Mouse (Mus musculus): Measurements from ENCODE around the gene Triobp.

The Triobp gene

DNA sequence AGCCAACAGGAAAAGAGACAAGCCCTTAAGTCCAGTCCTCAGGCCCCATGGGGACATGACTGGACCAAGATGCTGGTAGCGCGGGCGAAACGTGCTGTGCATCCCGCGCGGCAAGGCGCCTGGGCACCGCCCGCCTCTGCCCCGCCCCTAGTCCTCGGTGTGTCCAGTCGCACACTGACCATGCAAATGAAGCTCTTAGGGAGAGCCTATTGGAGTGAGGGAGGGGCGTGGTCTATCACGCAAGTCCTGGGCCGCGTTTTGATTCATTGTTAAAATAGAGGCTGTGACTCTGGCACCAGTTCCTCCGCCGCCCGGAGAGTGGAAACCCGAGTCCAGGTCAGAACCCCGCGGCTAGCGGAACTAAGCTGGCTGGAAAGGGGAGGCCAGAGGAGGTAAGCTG is at the start of gene Triobp:
Gene Triobp, plus strand, starts transcription at position 68 of the 400 bp plus-strand sequence.
- DNase-seq (ENCODE audit: inconsistent ontology term): peak; percentile 95

DNA sequence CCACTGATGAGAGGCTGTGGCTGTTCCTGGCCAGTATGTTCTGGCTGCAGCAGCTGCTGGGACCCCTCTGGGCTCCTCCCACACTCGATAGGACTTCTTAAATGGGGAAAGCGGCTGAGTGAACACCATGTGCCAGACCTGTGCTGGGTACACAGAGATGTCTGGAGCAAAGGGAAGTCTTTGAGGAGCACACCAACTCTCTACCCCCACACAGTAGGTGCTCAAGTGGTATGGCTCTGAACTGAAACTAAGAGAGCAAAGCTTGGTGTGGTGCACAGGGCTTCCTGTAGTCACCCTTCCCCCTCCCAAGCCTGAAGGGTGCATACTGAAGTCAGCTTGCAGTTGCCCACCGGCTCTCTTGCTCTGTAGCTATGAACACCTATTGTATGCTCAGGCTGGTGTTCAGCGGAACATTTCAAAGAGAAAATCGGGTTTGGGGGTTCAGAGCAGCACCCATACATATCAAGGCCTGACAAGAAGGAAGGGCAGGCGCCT is 49.0 kb upstream of the Triobp start:
- no peak for DNase-seq (ENCODE audit: inconsistent ontology term)

DNA sequence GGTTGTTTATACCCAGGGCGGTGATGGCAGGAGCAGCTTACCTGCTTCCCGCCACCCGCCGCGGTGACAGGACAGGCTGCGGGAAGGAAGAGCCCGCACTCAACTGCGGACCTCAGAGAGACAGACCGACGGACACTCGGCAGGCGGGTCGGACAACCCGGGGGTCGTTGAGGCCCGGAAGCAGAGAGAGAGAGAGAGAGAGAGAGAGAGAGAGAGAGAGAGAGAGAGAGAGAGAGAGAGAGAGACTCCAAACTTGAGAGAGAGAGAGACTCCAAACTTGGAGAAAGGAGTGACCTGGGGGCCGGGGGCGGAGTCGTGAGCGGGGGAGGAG is 48.1 kb upstream of the Triobp start, which contains the start of gene Gm49510:
Gene Gm49510, plus strand, starts transcription at position 259 of the 331 bp plus-strand sequence.
- no peak for DNase-seq (ENCODE audit: inconsistent ontology term)

DNA sequence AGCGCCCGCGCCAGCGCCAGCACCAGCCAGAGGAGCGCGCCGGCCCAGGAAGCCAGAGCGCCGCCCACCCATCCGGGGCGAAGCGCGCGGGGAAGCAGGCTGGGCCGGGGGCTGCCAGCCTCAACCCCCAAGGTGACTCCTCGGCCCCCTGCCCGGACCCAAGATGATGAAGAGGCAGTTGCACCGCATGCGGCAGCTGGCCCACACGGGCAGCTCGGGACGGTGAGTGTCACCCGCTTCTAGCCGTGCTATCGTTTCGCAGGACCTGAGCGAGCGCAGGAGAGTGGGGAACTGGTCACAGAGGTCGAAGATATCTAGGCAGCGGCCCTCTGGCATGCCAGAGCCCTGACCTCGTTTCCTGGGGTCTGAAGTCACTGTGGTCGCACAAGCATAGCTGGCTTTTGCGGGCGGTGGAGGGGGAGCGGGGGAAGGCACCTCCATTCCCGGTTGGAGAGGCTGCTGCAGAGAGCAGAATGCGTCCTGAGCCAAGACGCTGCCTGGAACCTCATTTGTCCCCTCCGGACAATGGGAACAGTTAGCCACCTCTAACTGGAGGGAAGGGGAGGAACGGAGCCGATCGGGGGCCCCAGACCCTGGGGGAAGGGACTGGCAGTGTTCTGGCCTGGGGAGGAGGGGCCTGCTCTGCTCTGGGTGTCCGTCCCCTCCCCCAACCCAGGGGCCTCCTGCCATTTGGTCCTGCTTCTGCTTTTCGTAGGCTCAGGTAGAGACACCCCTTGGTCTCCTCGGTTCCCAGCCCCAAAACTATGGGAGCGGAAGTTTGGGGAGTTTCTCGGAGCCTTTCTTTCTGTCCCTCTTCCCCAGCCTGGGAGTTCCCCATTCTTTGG is 47.6 kb upstream of the Triobp start, which contains the start of gene Sh3bp1:
Gene Sh3bp1, plus strand, starts transcription at position 29 of the 845 bp plus-strand sequence.
- peak; percentile 85 for DNase-seq (ENCODE audit: inconsistent ontology term)

DNA sequence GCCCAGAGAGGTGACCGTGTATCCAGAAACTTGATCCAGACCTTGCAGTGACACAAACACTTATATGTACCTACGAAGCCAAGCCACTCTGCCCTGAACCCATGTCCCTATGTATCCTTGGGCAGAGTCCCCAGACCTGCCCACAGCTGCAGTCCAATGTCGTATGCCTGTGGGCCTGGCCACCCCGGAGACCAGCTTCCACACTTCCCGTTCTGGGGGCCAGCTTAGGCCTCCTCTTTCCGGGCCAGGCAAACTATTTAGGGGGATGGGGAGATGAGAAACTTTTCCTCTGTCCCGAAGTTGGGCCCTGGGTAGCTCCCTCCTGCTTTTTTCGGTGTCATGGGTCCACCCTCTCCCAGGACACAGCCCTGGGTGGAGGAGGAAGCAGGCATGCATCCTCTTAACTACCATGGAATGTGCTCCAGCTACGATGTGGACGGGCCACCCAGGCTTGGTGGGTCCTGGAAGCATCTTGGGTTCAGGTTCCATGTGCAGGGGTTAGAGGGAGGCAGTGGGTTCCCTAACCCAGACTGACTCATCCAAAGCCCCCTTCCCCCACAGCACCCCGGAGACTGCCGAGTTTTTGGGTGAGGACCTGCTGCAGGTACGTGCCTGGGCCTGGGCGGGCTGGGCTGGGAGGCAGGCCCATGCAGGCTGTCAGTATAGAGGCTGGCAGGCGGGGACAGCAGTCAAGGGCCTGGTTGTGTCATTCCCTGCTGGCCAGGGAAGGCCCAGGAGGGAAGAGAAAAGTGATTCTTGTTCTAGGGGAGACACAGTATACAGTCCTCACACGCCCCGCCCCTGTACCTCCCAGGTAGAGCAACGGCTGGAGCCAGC is 46.7 kb upstream of the Triobp start:
- peak; percentile 19 for DNase-seq (ENCODE audit: inconsistent ontology term)

DNA sequence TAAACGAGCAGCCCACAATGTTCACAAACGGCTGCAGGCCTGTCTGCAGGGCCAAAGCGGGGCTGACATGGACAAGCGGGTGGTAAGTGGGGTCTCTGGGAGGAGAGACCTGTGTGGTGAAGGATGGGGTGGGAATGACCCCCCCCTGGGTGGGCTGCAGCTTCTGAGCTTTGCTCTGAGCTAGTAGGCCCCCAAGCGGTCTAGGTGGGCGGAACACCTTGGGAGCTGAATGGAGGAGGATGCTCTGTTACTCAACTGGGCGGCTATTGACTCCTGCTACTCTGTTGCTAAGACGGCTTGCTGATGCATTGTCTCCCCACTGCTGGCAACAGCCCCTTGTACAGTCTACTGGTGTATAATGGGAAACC is 46.1 kb upstream of the Triobp start:
- DNase-seq (ENCODE audit: inconsistent ontology term): no peak

DNA sequence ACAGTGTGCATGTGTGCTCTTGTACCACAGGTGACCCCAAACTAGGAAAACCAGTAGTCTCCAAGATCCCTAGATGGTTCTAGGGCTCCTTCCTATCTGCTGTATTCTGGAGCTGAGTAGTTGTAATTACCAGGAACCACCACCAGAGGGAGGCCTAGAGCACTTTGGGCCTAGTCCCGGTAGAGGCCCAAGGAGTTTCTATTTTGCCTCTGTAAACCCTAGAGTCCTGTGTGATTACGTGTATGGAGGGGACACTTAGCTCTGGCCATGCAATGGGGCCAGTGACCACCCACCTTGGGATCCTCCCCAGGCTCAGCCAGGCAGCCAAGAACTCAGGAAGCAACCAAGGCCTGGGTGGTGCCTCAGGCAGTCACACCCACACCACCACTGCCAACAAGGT is 44.3 kb upstream of the Triobp start:
- peak; percentile 67 for DNase-seq (ENCODE audit: inconsistent ontology term)

DNA sequence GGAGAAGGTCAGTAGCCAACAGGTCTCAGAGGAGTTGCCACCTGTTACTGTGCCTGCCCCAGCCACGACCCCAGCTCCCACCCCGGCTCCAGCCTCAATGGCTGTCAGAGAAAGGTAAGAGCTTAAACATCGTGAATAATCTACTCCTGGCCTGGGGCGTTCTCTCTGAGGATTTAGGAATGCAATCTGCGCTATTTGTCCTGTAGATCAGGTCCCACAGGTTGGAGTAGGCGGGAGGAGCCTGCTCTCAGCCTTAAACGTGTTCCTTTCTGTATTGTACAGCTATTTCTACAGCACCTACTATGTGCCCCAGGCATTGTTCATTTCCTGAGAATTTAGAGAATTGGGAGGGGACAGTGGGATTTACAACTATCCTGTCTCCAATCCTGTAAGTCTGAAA is 39.1 kb upstream of the Triobp start:
- DNase-seq (ENCODE audit: inconsistent ontology term): no peak

DNA sequence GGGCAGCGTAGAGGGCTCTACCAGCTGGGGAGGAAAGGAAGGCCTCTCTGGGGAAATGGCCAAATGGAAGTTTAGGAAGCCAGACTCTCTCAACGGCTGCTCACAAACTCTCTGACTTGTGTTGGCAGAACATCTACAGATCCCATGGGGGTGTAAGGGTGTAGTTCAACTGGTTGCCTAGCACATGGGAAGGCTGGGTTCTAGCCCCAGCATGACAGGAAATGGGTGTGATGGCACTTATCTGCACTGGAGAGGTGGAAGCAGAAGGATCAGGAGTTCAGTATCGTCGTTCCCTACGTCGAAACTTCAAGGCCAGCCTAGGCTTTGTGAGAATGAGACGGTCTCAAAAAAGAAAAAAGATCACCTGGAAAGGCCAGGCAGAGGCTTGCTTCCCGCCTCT is 38.5 kb upstream of the Triobp start:
- no peak for DNase-seq (ENCODE audit: inconsistent ontology term)

DNA sequence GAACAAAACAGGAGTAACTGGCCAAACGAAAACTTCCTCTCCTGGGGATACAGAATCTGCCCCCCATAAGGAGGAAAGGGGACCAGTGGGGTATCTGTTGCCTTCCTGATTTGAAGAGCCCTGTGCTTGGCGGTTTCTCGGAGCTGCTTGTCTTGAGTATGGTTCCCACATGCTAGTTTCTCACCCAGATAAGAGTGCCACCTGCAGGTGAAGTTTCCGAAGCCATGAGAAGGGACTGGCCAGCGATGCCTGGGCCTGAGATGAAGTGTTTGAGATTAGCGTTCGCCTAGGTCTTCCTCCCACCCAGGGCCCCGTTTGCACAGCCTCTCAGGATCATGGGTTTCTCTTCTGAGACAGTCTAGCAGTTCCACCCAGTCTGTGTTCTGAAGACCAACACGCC is 35.5 kb upstream of the Triobp start:
- peak; percentile 34 for DNase-seq (ENCODE audit: inconsistent ontology term)

DNA sequence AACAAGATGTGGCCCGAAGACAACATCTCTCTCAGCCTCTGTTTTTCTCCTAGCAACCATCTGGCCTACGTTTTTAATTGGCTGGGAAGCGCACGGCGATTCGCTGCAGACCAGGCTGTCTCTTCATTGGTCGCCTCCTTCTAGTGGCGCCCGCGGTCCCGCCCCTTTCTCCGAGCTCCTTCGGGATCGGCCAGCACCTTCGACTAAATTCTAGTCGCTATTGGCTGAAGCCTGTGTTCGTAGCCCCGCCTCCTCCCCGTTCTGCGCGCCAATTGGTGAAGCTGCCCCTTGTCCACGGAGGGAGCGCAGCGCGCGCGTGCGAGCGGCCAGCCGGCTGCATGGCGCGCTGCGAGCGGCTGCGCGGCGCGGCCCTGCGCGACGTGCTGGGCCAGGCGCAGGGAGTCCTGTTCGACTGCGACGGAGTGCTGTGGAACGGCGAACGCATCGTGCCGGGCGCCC is 33.9 kb upstream of the Triobp start, which contains the start of gene Pdxp:
Gene Pdxp, plus strand, starts transcription at position 288 of the 459 bp plus-strand sequence.
- DNase-seq (ENCODE audit: inconsistent ontology term): peak; percentile 100

DNA sequence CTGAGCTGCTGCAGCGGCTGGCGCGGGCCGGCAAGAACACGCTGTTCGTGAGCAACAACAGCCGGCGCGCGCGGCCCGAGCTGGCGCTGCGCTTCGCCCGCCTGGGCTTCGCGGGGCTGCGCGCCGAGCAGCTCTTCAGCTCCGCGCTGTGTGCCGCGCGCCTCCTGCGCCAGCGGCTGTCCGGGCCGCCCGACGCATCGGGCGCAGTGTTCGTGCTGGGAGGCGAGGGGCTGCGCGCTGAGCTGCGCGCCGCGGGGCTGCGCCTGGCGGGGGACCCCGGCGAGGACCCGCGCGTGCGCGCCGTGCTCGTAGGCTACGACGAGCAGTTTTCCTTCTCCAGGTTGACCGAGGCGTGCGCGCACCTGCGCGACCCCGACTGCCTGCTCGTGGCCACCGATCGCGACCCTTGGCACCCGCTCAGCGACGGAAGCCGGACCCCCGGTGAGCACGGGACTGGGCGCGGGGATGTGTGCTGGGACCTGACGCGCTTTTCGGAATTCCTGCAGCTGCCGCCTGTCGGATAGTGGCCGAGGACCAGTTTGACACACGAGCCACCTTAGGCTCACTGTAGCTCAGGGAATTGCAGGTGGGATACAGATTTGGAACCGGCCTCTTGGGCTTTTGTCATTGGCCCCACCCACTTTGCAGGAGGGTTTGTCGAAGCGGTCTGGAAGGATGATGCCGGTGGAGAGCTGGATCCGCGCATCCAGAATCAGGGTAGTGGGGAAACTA is 33.3 kb upstream of the Triobp start:
- peak; percentile 34 for DNase-seq (ENCODE audit: inconsistent ontology term)

DNA sequence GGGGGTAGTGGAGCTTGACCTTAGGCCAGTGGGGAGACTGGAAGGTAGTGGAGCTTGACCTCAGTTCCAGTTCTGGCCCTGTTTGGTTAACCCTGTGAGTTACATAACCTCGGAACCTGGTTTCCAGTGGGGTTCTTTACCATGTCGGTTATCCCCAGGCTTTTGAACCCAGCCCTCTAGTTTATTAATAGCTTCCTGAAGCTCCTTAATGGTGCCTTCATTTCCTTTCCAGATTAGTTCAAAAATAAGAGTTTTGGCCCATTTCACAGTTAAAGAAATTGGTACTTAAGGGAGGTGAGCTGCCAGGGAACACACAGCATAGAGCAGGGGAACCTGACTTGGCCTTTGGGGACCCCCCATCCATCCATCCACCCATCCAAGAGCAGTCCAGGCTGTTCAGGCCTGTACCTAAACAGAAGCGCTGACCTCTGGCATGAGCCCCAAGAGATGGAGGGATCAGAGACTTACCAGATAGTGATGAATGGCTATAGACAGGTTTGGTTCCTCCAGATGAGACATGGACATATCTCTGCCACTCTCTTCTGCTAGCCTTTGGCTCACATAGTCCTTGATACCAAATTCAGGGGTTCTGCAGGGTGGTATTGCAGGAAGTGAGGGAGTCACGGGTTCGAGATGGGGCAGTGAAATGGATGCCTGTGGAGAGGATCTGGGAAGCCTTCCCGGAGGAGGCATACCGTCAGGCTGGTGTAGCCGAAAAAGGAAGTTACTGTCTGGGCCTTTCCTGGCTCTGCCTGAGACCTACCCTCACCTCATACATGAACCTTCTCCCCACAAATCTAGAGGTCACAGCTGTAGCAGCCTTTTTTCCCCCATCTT is 32.5 kb upstream of the Triobp start:
- peak; percentile 24 for DNase-seq (ENCODE audit: inconsistent ontology term)

DNA sequence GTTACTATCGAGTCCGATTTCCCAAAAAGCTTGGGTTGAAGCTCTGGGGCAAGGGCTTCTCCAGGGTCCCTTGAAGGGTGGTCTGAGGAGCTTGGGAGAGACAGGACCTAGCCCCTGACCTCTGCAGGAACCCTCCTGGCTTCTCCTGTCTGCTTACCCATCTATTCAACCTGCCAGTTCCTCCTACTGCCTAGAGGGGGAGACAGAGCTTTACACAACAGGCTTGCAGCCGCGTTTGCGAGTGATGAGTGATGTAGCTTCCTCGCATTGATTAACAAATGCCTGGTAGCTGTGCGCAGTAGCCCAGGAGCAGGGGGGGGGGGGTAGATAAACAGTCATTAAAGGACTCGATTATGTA is 31.9 kb upstream of the Triobp start:
- DNase-seq (ENCODE audit: inconsistent ontology term): peak; percentile 80

DNA sequence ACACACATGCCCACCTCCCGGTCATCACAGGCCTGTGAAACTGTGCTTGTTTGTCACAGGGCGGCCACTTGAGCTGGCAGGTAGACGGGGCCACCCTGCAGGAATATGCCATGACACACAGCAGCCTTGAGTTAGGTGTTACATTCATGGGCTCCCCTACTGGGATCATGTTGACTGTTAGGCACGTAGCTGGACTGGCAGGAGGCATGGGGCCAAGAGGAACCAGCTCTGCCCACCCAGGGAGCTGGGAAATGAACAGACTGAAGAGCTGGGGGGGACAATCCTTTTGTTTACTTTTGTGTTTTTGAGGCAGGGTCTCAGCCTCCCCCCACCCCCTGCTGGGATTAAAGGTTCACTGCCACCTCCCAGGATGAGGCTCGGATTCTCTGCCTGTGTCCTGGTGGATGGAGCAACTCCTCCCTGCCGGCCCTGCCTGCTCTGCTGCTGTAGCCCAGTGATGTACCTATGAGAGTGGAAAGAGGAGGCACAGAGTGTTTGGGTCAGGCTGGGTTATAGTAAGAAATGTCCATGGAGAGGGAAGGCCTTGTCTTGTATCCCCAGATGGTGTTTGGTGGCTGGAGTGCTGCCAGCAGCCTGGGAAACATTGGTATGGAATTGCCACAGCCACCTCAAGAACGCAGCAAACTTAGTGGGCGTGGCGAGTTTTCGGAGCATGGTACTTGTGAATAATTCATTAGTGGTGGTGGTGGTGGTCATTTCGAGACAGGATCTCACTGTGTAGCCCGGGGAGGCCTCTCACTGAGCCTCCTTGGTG is 31.3 kb upstream of the Triobp start:
- peak; percentile 58 for DNase-seq (ENCODE audit: inconsistent ontology term)

DNA sequence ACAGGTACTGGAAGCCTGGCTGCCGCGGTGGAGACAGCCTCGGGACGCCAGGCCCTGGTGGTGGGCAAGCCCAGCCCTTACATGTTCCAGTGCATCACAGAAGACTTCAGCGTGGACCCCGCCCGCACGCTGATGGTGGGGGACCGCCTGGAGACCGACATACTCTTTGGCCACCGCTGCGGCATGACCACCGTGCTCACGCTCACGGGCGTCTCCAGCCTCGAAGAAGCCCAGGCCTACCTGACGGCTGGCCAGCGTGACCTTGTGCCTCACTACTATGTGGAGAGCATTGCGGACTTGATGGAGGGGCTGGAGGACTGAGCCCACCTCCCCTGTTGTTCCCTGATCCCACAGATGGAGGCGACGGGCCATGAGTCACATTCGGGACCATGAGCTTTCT is 29.4 kb upstream of the Triobp start:
- no peak for DNase-seq (ENCODE audit: inconsistent ontology term)

DNA sequence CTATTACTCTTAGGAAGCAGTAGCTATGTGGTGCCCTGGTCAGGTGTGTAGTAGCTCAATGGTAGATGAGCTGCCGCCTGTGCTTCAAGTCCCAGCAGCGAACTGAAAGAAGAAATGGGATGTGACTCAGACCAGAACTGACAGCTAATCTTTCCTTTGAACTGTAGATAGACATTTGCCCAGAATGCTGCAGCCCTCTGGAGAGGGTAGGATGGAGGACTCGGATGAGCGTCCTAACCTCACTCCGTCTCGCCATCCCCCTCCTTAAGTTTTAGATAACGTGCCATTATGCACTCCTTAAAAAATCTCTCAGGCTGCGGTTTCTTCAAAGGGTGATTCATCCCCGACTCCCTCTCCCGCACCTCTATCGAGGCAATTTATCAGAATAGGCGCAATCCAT is 27.6 kb upstream of the Triobp start:
- DNase-seq (ENCODE audit: inconsistent ontology term): no peak

DNA sequence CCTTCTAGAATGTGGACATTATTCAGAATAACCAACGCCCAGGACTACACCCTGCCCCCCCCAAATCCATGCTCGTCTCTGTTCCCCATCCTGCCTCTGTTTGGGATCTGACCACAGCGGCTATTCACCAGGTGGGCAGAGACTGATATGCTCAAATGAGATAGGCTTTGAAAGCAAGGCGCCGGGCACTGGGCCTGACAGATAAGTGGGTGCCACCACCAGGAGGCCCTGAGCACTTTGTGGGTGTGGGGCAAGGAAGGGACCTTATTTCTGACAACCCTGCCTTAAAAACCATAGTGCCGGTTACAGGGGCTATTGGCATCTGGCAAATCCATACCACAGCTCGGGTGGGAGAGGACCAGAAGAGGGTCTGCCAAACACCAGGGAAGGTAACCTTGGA is 24.8 kb upstream of the Triobp start:
- no peak for DNase-seq (ENCODE audit: inconsistent ontology term)

DNA sequence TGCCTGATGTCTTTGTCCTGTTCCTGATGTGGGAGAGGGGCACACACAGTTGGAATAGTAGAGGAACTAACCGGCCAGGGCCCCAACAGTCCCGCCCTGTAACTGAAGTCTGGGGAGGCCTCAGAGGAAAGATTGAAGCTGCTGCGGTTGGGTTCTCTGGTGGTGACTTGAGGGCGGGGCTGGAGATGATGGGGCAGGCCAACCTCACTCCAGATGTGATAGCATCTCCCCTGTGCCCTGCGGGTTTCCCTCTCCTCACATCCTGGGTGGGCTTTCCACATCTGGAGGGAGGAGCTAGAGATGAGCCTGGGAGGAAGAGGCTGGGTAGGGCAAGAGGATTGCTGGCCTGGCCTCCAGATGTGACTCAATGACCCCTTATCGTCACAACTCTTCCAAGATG is 23.9 kb upstream of the Triobp start:
- DNase-seq (ENCODE audit: inconsistent ontology term): no peak

DNA sequence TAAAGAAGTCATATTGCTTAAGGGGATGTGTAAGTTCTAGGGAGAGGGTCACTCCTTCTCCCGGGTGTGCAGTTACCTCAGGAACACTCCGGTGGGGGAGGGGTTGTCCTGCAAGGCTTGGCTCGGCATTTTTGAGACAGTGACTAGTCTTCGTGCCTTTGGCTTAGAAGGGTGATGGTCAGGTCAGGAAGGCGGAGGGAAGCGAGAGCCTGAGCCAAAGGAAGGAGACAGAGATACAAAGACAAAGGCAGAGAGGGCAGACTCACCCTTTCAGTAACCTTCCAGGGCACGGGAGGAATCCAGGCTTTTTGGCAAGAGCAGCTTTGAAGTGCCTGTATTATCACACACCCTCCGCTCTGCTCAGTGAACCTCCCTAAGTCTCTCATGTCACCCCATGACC is 22.4 kb upstream of the Triobp start:
- DNase-seq (ENCODE audit: inconsistent ontology term): peak; percentile 43
